ENCODE assay signal across 17 mouse cellular contexts in genomic region chr14:61950004-61950403, GRCm38 (mm10).
DNase-seq lines count a peak whose midpoint lies in the region; ATAC-seq lines count a peak whose summit lies in the region.
"Had no signal": no experiment of that assay in that cellular context is flagged by ENCODE, and none has a peak within 500 bp of the region (broad histone marks: within the 10 kb centered on the region; RNA-seq: fewer than 3 reads in every experiment).

No protein-coding gene starts in this region.

- no peaks in the 10 kb centered on the region for H3K36me3 ChIP-seq in lung, embryonic 15.5 days
- H3K36me3 ChIP-seq in embryonic facial prominence, embryonic 12.5 days = no peaks in the 10 kb centered on the region
- H3K36me3 ChIP-seq: heart, embryonic 12.5 days; hindbrain, embryonic 15.5 days; neural tube, embryonic 12.5 days had no signal

- 25% methylated on average over 3 of the region's 3 CpGs for WGBS in lung, embryonic 15.5 days
- 25% methylated on average over 3 of the region's 3 CpGs for WGBS in embryonic facial prominence, embryonic 12.5 days

- H3K4me2 ChIP-seq in lung, embryonic 15.5 days = no peak overlapping the region
- H3K4me2 ChIP-seq in embryonic facial prominence, embryonic 12.5 days (replicated peaks) = no peak overlapping the region
- H3K4me2 ChIP-seq: heart, embryonic 12.5 days; hindbrain, embryonic 15.5 days; neural tube, embryonic 12.5 days had no signal

- no peak for ATAC-seq in lung, embryonic 15.5 days (ENCODE audit: borderline replicate concordance, extremely low read depth, low FRiP score, low TSS enrichment)
- no peak for ATAC-seq in embryonic facial prominence, embryonic 12.5 days (ENCODE audit: insufficient number of reproducible peaks, insufficient read depth, low FRiP score, low TSS enrichment)
- ATAC-seq in megakaryocyte, adult 5-6 weeks (ENCODE audit: poor library complexity, severe bottlenecking) = 0 out of 2 replicates have a peak, but pooled peaks have one; percentile 12
- ATAC-seq: liver, postnatal 0 days; midbrain, embryonic 16.5 days had no signal

- DNase-seq in embryo, embryonic 10.5 days (ENCODE audit: low spot score) = peak; percentile 23
- DNase-seq in embryo, embryonic 10 days (ENCODE audit: low spot score) = no peak
- no peak for DNase-seq in lung, postnatal 36 days
- no peak for DNase-seq in right cerebral cortex, adult 2 months (ENCODE audit: low spot score in 2 of 2)
- DNase-seq in kidney, adult 11 months = no peak
- DNase-seq: cerebellum, postnatal 14 days; gastrocnemius, postnatal 36 days; kidney, postnatal 10 days; layer of hippocampus, adult 9-11 months; liver, postnatal 0 days had no signal

- peak overlapping the region; percentile 35; the same call in 1 of the 2 replicates for H3K27ac ChIP-seq in lung, embryonic 15.5 days
- peak overlapping the region; percentile 41; the same call in 1 of the 2 replicates for H3K27ac ChIP-seq in embryonic facial prominence, embryonic 12.5 days
- H3K27ac ChIP-seq: hindbrain, embryonic 15.5 days; neural tube, embryonic 12.5 days had no signal

- H3K9ac ChIP-seq in lung, embryonic 15.5 days = no peak overlapping the region
- no peak overlapping the region for H3K9ac ChIP-seq in embryonic facial prominence, embryonic 12.5 days
- H3K9ac ChIP-seq: heart, embryonic 12.5 days; hindbrain, embryonic 15.5 days; liver, postnatal 0 days; neural tube, embryonic 12.5 days had no signal

- H3K27me3 ChIP-seq in lung, embryonic 15.5 days = no peaks in the 10 kb centered on the region
- no peaks in the 10 kb centered on the region for H3K27me3 ChIP-seq in embryonic facial prominence, embryonic 12.5 days
- H3K27me3 ChIP-seq: heart, embryonic 12.5 days; hindbrain, embryonic 15.5 days; neural tube, embryonic 12.5 days had no signal

- no peaks in the 10 kb centered on the region for H3K9me3 ChIP-seq in lung, embryonic 15.5 days
- H3K9me3 ChIP-seq in embryonic facial prominence, embryonic 12.5 days = no peaks in the 10 kb centered on the region
- H3K9me3 ChIP-seq: heart, embryonic 12.5 days; hindbrain, embryonic 15.5 days; neural tube, embryonic 12.5 days had no signal

- peaks cover 16% of the 10 kb centered on the region for H3K4me1 ChIP-seq in lung, embryonic 15.5 days
- peaks cover 14% of the 10 kb centered on the region for H3K4me1 ChIP-seq in embryonic facial prominence, embryonic 12.5 days

- no peak overlapping the region for H3K4me3 ChIP-seq in lung, embryonic 15.5 days
- H3K4me3 ChIP-seq in embryonic facial prominence, embryonic 12.5 days = no peak overlapping the region
- H3K4me3 ChIP-seq: heart, embryonic 12.5 days; hindbrain, embryonic 15.5 days; neural tube, embryonic 12.5 days had no signal
